Mouse (Mus musculus): ENCODE measurements around the gene Slc51b. TPM values are rescaled to one million over a fixed set of nuclear protein-coding genes. Genes with fewer than 3 reads are reported as not detected.

Gene Slc51b
- polyA plus RNA-seq, 1 experiment from 2014 or later = not detected

GRCm38 (mm10) chr9:65384276-65384675 is 38.5 kb downstream of the Slc51b start:
- ATAC-seq = no peak
- H3K27me3 ChIP-seq = peaks cover 7% of the 10 kb centered on the region
- 57% methylated on average over 3 of the region's 3 CpGs for WGBS

GRCm38 (mm10) chr9:65382751-65383097 is 40.0 kb downstream of the Slc51b start:
- no peak overlapping the region for H3K27ac ChIP-seq
- H3K36me3 ChIP-seq (ENCODE audit: poor library complexity, severe bottlenecking) = peaks cover 2% of the 10 kb centered on the region; the same call in 1 of the 2 replicates
- 56% methylated on average over 3 of the region's 3 CpGs for WGBS
- H3K4me1 ChIP-seq = 0 out of 2 replicates have a peak, but pooled peaks cover 9% of the 10 kb centered on the region
- H3K4me3 ChIP-seq = no peak overlapping the region
- H3K9me3 ChIP-seq (replicated peaks) = no peaks in the 10 kb centered on the region
- H3K27me3 ChIP-seq = no peaks in the 10 kb centered on the region
- no peak overlapping the region for H3K9ac ChIP-seq
- no peak overlapping the region for H3K4me2 ChIP-seq
- no peak for ATAC-seq

More at GRCm38 (mm10) chr9:65384276-65384675, 38.5 kb downstream of the Slc51b start:
- Histone ChIP-seq H3K9ac (no peak overlapping the region), H3K36me3 (ENCODE audit: poor library complexity, severe bottlenecking) (no peaks in the 10 kb centered on the region), H3K4me1 (0 out of 2 replicates have a peak, but pooled peaks cover 9% of the 10 kb centered on the region), H3K4me2 (no peak overlapping the region), H3K27ac (no peak overlapping the region), H3K9me3 (replicated peaks) (no peaks in the 10 kb centered on the region), H3K4me3 (no peak overlapping the region)

- no peak overlapping the region for H3K27ac ChIP-seq
- no peaks in the 10 kb centered on the region for H3K9me3 ChIP-seq (replicated peaks)
- peaks cover 8% of the 10 kb centered on the region; the same call in 1 of the 2 replicates for H3K36me3 ChIP-seq (ENCODE audit: poor library complexity, severe bottlenecking)
- no peak overlapping the region for H3K4me3 ChIP-seq
- no peaks in the 10 kb centered on the region for H3K27me3 ChIP-seq
- 0 out of 2 replicates have a peak, but pooled peaks cover 9% of the 10 kb centered on the region for H3K4me1 ChIP-seq
- no peak overlapping the region for H3K4me2 ChIP-seq
- 79% methylated on average over 6 of the region's 6 CpGs for WGBS
- no peak overlapping the region for H3K9ac ChIP-seq
- no peak for ATAC-seq
These were observed 40.6 kb downstream of the Slc51b start for GRCm38 (mm10) chr9:65382031-65382750.

GRCm38 (mm10) chr9:65381017-65381590 is 41.7 kb downstream of the Slc51b start:
- H3K36me3 ChIP-seq (ENCODE audit: poor library complexity, severe bottlenecking) = peaks cover 12% of the 10 kb centered on the region; the same call in 1 of the 2 replicates
- H3K4me3 ChIP-seq = no peak overlapping the region
- H3K4me2 ChIP-seq = no peak overlapping the region
- no peak for ATAC-seq
- H3K4me1 ChIP-seq = no peaks in the 10 kb centered on the region
- WGBS = 76% methylated on average over 4 of the region's 4 CpGs
- H3K9ac ChIP-seq = no peak overlapping the region
- H3K27ac ChIP-seq = no peak overlapping the region
- no peaks in the 10 kb centered on the region for H3K9me3 ChIP-seq (replicated peaks)
- no peaks in the 10 kb centered on the region for H3K27me3 ChIP-seq

- WGBS = 87% methylated on average over 9 of the region's 9 CpGs
- Histone ChIP-seq H3K4me3 (no peak overlapping the region), H3K36me3 (ENCODE audit: poor library complexity, severe bottlenecking) (peaks cover 23% of the 10 kb centered on the region), H3K9ac (no peak overlapping the region), H3K27me3 (no peaks in the 10 kb centered on the region), H3K4me1 (no peaks in the 10 kb centered on the region), H3K9me3 (replicated peaks) (no peaks in the 10 kb centered on the region), H3K4me2 (no peak overlapping the region), H3K27ac (no peak overlapping the region)
- no peak for ATAC-seq
These were observed 47.4 kb downstream of the Slc51b start for GRCm38 (mm10) chr9:65375163-65375934.

GRCm38 (mm10) chr9:65374468-65375162 is 48.1 kb downstream of the Slc51b start:
- Histone ChIP-seq H3K27ac (no peak overlapping the region), H3K4me2 (no peak overlapping the region), H3K9me3 (replicated peaks) (no peaks in the 10 kb centered on the region), H3K4me1 (no peaks in the 10 kb centered on the region), H3K27me3 (no peaks in the 10 kb centered on the region), H3K4me3 (no peak overlapping the region), H3K9ac (no peak overlapping the region), H3K36me3 (ENCODE audit: poor library complexity, severe bottlenecking) (peaks cover 23% of the 10 kb centered on the region)
- WGBS = 88% methylated on average over 5 of the region's 5 CpGs
- ATAC-seq = no peak

- WGBS = 72% methylated on average over 4 of the region's 4 CpGs
- H3K4me3 ChIP-seq = no peak overlapping the region
- H3K9me3 ChIP-seq (replicated peaks) = no peaks in the 10 kb centered on the region
- no peaks in the 10 kb centered on the region for H3K4me1 ChIP-seq
- H3K27me3 ChIP-seq = no peaks in the 10 kb centered on the region
- no peak overlapping the region for H3K9ac ChIP-seq
- no peak overlapping the region for H3K4me2 ChIP-seq
- peaks cover 23% of the 10 kb centered on the region for H3K36me3 ChIP-seq (ENCODE audit: poor library complexity, severe bottlenecking)
- no peak overlapping the region for H3K27ac ChIP-seq
- ATAC-seq = no peak
These were observed 50.3 kb downstream of the Slc51b start for GRCm38 (mm10) chr9:65372449-65372848.

- Histone ChIP-seq H3K27me3 (no peaks in the 10 kb centered on the region), H3K36me3 (ENCODE audit: poor library complexity, severe bottlenecking) (peaks cover 16% of the 10 kb centered on the region), H3K4me1 (no peaks in the 10 kb centered on the region), H3K4me2 (no peak overlapping the region), H3K9ac (no peak overlapping the region), H3K27ac (no peak overlapping the region), H3K4me3 (no peak overlapping the region), H3K9me3 (replicated peaks) (no peaks in the 10 kb centered on the region)
- ATAC-seq = no peak
- 81% methylated on average over 24 of the region's 24 CpGs for WGBS
These were observed 51.0 kb downstream of the Slc51b start for GRCm38 (mm10) chr9:65371756-65372155.

DNA sequence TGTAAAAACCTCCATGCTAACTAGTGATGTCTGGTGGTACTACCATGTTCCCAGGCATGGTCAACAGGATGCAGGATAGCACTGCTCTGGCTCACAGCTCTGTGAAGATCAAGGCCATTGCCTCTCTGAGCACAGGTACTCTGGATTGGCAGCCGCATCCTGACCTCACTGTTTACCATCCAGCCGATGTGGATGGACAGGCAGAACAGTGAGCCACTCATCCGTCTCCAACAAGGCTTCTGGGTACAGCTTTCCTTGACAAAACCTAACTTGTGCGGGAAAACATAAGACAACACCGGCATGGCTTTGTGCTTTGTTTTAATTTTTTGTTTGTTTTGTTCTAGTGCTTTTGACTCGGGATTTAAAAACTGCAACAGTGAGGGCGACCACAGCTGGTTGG is 57.0 kb downstream of the Slc51b start:
- Histone ChIP-seq H3K4me3 (no peak overlapping the region), H3K36me3 (ENCODE audit: poor library complexity, severe bottlenecking) (peaks cover 36% of the 10 kb centered on the region), H3K4me2 (no peak overlapping the region), H3K27ac (no peak overlapping the region), H3K9me3 (replicated peaks) (no peaks in the 10 kb centered on the region), H3K4me1 (no peaks in the 10 kb centered on the region), H3K9ac (no peak overlapping the region), H3K27me3 (no peaks in the 10 kb centered on the region)
- ATAC-seq = no peak
- 91% methylated on average over 7 of the region's 7 CpGs for WGBS

DNA sequence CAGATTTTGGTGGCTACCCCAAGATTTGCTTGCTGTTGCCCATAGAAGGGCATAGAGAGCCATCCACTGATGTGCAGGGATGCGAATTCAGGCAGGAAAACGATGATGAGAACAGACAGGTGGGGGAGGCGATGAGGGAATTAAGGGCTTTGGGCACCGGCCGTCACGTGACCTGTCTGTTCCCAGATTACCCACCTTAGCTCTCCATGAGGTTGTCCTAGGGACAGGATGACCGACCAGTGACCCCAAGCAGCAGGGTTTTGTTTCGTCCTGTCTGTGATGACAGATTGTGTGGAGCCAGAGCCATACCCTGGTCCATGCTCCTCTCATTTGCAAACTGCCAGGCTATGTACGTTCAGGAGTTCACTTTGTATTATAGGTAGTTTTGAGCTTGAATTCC is 59.1 kb downstream of the Slc51b start:
- H3K27me3 ChIP-seq = no peaks in the 10 kb centered on the region
- H3K4me2 ChIP-seq = no peak overlapping the region
- H3K9ac ChIP-seq = no peak overlapping the region
- no peak overlapping the region for H3K27ac ChIP-seq
- no peaks in the 10 kb centered on the region for H3K4me1 ChIP-seq
- H3K4me3 ChIP-seq = no peak overlapping the region
- H3K36me3 ChIP-seq (ENCODE audit: poor library complexity, severe bottlenecking) = peaks cover 48% of the 10 kb centered on the region
- H3K9me3 ChIP-seq (replicated peaks) = no peaks in the 10 kb centered on the region
- 78% methylated on average over 9 of the region's 9 CpGs for WGBS
- no peak for ATAC-seq

All from forebrain, embryonic 13.5 days (tissue).